Mouse (Mus musculus) layer of hippocampus, adult 18-20 months (tissue): ENCODE results near the gene Epsti1. TPM values are rescaled to one million over a fixed set of nuclear protein-coding genes. Genes with fewer than 3 reads are reported as not detected.

Experiments
- DNase-seq, 2 experiments: peaks; one replicate each; pipeline ENCODE4 v3.0.0; 2022; ENCODE audit warnings: low spot score in 2 of 2
- total RNA-seq, 2 experiments: library from RNA; stranded (reverse); gene quantifications; 2 replicates each; pipeline ENCODE4 v1.2.3; 2021

Gene Epsti1
- total RNA-seq, 2 experiments from 2014 or later = 0.51 to 0.54 TPM

DNA sequence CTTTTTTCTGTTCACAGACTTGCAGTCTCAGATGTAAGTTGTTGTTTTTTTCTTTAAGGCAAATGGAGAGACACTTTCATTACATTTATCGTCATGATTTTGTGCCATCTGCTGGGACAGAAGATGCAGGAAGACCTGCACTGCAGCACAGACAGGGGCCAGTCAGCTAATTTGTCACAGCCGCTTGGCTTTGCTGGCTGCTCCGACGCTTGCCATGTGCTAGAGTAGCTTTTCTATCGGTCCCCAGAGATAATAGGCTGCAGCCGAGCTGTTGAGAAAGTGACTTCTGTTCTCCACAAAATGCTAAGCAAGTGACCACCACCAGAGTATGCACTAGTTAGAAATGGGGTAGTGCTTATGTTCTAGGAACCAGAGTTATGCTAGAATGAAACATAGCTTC is 104.0 kb downstream of the Epsti1 start:
- no peak for DNase-seq

DNA sequence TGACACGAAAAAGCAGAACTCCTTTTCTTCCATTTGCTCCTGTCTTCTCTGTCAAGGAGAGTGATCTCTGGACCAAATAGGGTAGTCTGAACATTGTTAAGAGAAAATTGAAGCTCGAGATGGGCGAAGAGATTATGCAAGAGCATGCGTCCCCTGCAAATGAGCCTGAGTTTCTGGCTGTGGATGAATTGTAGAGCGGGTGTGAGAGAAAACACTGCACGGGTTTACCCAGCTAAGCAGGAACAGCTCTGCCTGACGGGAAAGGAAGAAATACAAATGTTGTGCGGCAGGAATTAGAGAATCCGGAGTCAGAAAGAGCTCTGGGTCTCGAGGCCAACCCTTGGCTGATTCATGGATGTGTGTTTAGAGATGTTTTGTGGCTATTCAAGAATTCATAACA is 107.8 kb downstream of the Epsti1 start:
- DNase-seq = peak in 1 of 2 experiments; percentile 22

DNA sequence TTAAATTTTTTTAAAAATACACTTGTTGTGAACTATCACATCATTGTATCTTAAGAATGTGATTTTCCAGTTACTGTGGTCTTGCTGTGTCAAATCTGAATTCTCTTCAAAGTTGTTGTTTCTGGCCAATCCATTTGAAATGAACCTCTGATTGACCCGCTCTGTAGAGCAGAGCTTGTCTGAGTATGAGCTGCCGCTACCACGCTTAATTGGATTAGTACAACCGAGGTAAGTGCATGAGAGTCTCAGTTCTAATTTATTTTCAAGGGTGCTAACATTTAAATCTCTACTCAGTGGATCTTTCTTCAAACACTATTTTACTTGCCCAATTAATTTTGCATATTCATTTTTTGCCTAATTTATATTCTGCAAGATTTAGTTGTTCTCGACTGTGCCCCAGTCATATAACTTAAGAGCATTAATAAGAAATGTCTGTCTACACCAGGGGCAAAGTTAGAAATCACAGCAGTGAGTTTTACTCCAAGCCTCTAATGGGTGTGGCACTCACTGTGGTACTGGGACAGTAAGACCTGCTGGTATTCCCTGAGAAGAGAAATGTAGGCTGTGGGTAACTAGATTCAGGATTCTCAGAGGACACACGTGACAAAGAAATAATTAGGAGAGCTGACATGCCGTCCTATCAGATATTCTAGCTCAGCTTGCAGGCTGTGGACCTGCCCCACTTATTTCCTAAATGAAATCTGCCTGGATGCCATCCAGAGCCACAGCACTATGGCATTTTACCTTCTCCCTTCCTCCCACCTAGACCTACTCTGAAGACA is 111.7 kb downstream of the Epsti1 start:
- DNase-seq = no peak

- DNase-seq = no peak
These were observed 112.4 kb downstream of the Epsti1 start for GRCm38 (mm10) chr14:78016398-78016797.

- no peak for DNase-seq
These were observed 115.9 kb downstream of the Epsti1 start for GRCm38 (mm10) chr14:78019935-78020334.

DNA sequence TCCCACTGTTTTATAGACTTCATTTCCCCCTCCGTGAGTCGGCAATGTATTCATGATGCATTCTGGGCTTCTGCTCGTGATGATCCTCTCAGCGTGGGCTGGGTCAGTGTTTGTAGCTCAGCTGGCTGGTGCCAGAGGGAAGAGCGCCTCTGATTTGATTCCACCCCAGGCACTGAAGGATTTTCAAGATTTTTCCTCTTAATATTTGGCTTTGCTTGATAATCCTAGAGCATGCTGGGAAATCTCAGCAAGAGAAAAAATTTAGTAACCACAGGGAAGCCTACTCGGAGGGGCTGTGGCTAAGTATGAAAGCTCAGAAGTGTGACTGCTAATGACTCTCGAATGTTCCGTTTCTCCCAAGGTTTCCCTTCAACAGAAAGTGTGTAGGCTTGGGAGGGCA is 134.8 kb downstream of the Epsti1 start:
- DNase-seq = peak in 1 of 2 experiments; percentile 10

- no peak for DNase-seq
These were observed 136.6 kb downstream of the Epsti1 start for GRCm38 (mm10) chr14:78040643-78041042.

GRCm38 (mm10) chr14:78041886-78042526 is 138.0 kb downstream of the Epsti1 start:
- no peak for DNase-seq

- DNase-seq = no peak
These were observed 139.0 kb downstream of the Epsti1 start for GRCm38 (mm10) chr14:78043079-78043478.

DNA sequence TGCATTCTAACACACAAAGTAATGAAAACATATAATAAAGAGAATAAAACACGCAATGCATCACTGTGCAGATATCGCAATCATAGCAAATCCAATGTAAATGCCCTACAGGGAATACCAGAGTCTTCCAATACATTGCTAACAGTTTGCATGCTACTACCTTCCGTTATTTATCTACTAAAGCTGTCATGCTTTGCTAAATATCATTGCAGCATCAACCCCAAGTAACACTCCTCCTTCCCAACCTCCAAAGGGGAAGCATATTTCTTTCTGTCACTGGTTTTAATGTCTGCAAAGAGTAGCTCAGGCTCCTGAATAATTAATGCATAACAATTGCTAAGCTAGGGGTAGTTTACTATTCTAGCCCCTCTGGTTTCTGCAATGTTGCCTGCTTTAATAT is 144.2 kb downstream of the Epsti1 start:
- no peak for DNase-seq

DNA sequence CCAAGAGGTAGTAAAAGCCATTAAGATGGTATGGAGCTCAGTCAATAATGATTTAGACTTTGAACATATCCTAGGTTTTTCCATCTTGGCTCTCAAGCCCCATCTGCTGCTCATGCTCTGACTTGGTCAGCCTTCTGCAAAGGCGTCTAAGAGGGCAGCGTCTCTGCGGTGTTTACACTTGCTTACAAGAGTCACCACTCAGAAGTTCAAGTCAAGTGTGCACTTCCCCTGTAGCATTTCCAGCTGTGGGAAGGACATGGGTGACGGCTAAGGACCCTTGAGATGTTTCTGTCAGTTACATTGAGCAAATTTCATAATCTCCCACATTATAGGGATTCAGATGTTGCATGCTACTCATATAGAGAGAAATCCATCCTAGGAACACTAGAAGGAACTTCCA is 144.6 kb downstream of the Epsti1 start:
- no peak for DNase-seq

Other genes starting within 250 kb of the Epsti1 start
- gene Dnajc15, start 29.1 kb upstream of the Epsti1 start, total RNA-seq = 10 to 100 TPM; 64.5 to 70.3 TPM
- gene Fam216b, start 184.8 kb downstream of the Epsti1 start, total RNA-seq = 1 to 10 TPM; 1.0 to 1.2 TPM